Mouse (Mus musculus) embryonic facial prominence, embryonic 15.5 days (tissue): ENCODE measurements around the gene Srbd1. TPM values are rescaled to one million over a fixed set of nuclear protein-coding genes. Genes with fewer than 3 reads are reported as not detected.
A peak's percentile ranks its signal among the peaks of the same experiment; 100 is the strongest.

Source experiments
- ATAC-seq: fragments of 200-750 bp; cut with Nextera tagmentation; 2 replicates; pipeline ENCODE4 v1.8.0; 2017; ENCODE audit warnings: low read depth, moderate TSS enrichment; ENCODE audit not compliant: insufficient number of reproducible peaks, low FRiP score, low TSS enrichment
- H3K27ac ChIP-seq: fragments of 300-500 bp; sonication (generic); replicated peaks from 2 replicates; pipeline ENCODE4 v1.5.1; 2015; ENCODE audit warnings: mild to moderate bottlenecking, inconsistent platforms
- H3K27me3 ChIP-seq: fragments of 300-500 bp; sonication (generic); 2 replicates; pipeline ENCODE4 v1.6.1; 2015; ENCODE audit warnings: inconsistent platforms
- H3K36me3 ChIP-seq: fragments of 300-500 bp; sonication (generic); 2 replicates; pipeline ENCODE4 v1.6.1; 2015; ENCODE audit warnings: mild to moderate bottlenecking, inconsistent platforms
- H3K4me1 ChIP-seq: fragments of 300-500 bp; sonication (generic); 2 replicates; pipeline ENCODE4 v1.6.1; 2015; ENCODE audit warnings: inconsistent platforms
- H3K4me2 ChIP-seq: fragments of 300-500 bp; sonication (generic); replicated peaks from 2 replicates; pipeline ENCODE4 v1.6.1; 2015; ENCODE audit warnings: mild to moderate bottlenecking, inconsistent platforms
- H3K4me3 ChIP-seq: fragments of 300-500 bp; sonication (generic); replicated peaks from 2 replicates; pipeline ENCODE4 v1.5.1; 2015; ENCODE audit warnings: mild to moderate bottlenecking, inconsistent platforms
- H3K9ac ChIP-seq: fragments of 300-500 bp; sonication (generic); 2 replicates; pipeline ENCODE4 v1.6.1; 2015; ENCODE audit warnings: inconsistent platforms
- H3K9me3 ChIP-seq: fragments of 300-500 bp; sonication (generic); replicated peaks from 2 replicates; pipeline ENCODE4 v1.6.1; 2016; ENCODE audit warnings: inconsistent platforms
- WGBS: fragments of 180-500 bp; shearing (Covaris S2); methylation state at CpG from one replicate; pipeline ENCODE4 v1.1.7; 2015; 5-methylcytosine and 5-hydroxymethylcytosine counted together
- polyA plus RNA-seq: library from polyadenylated mRNA; unstranded; fragments of >200 nt; fragmentation: Nextera tagmentation; extraction: Ambion mirVana; gene quantifications from 2 replicates; pipeline ENCODE4 v1.2.1, GENCODE M21; 2015

Srbd1 gene
- polyA plus RNA-seq, 1 experiment from 2014 or later = 16.2 TPM

- WGBS = 93% methylated on average over 3 of the region's 3 CpGs
- no peak for ATAC-seq
Observed at GRCm38 (mm10) chr17:85981869-85982268, 163.1 kb downstream of the Srbd1 start.

GRCm38 (mm10) chr17:85978876-85979275, 166.1 kb downstream of the Srbd1 start:
- no peaks in the 10 kb centered on the region for H3K4me1 ChIP-seq
- H3K27me3 ChIP-seq = no peaks in the 10 kb centered on the region
- H3K36me3 ChIP-seq = no peaks in the 10 kb centered on the region
- no peak overlapping the region for H3K4me3 ChIP-seq
- 53% methylated on average over 8 of the region's 8 CpGs for WGBS
- no peak for ATAC-seq
- H3K9me3 ChIP-seq = no peaks in the 10 kb centered on the region
- H3K9ac ChIP-seq = no peak overlapping the region
- no peak overlapping the region for H3K27ac ChIP-seq
- H3K4me2 ChIP-seq = no peak overlapping the region

More at GRCm38 (mm10) chr17:85981869-85982268, 163.1 kb downstream of the Srbd1 start:
- Histone ChIP-seq H3K4me1 (peaks cover 3% of the 10 kb centered on the region; the same call in 1 of the 2 replicates), H3K27ac (no peak overlapping the region), H3K9me3 (no peaks in the 10 kb centered on the region), H3K4me2 (no peak overlapping the region), H3K4me3 (no peak overlapping the region), H3K36me3 (no peaks in the 10 kb centered on the region), H3K9ac (no peak overlapping the region), H3K27me3 (no peaks in the 10 kb centered on the region)

GRCm38 (mm10) chr17:85975077-85975476, 169.9 kb downstream of the Srbd1 start:
- Histone ChIP-seq H3K36me3 (no peaks in the 10 kb centered on the region), H3K4me2 (no peak overlapping the region), H3K27me3 (no peaks in the 10 kb centered on the region), H3K27ac (no peak overlapping the region), H3K9ac (no peak overlapping the region), H3K4me1 (peaks cover 3% of the 10 kb centered on the region; the same call in 1 of the 2 replicates), H3K9me3 (no peaks in the 10 kb centered on the region), H3K4me3 (no peak overlapping the region)
- 0 out of 2 replicates have a peak, but pooled peaks have one; percentile 11 for ATAC-seq
- 67% methylated on average over 5 of the region's 5 CpGs for WGBS

- no peak for ATAC-seq
- no peak overlapping the region for H3K4me3 ChIP-seq
- no peak overlapping the region for H3K4me2 ChIP-seq
- no peak overlapping the region for H3K9ac ChIP-seq
- H3K27ac ChIP-seq = no peak overlapping the region
- peaks cover 3% of the 10 kb centered on the region; the same call in 1 of the 2 replicates for H3K4me1 ChIP-seq
- no peaks in the 10 kb centered on the region for H3K9me3 ChIP-seq
- 87% methylated on average over 8 of the region's 8 CpGs for WGBS
- H3K36me3 ChIP-seq = no peaks in the 10 kb centered on the region
- no peaks in the 10 kb centered on the region for H3K27me3 ChIP-seq
Observed at GRCm38 (mm10) chr17:85974591-85974990, 170.4 kb downstream of the Srbd1 start.

GRCm38 (mm10) chr17:85971120-85971519, 173.9 kb downstream of the Srbd1 start:
- Histone ChIP-seq H3K36me3 (no peaks in the 10 kb centered on the region), H3K9me3 (no peaks in the 10 kb centered on the region; the same call in 1 of the 2 replicates), H3K27ac (no peak overlapping the region), H3K4me1 (peaks cover 3% of the 10 kb centered on the region; the same call in 1 of the 2 replicates), H3K27me3 (no peaks in the 10 kb centered on the region), H3K4me3 (no peak overlapping the region), H3K4me2 (no peak overlapping the region), H3K9ac (no peak overlapping the region)
- ATAC-seq = no peak
- WGBS = 41% methylated on average over 4 of the region's 4 CpGs

- Histone ChIP-seq H3K27ac (no peak overlapping the region), H3K4me1 (0 out of 2 replicates have a peak, but pooled peaks cover 7% of the 10 kb centered on the region), H3K4me2 (no peak overlapping the region), H3K9ac (no peak overlapping the region), H3K36me3 (no peaks in the 10 kb centered on the region), H3K9me3 (no peaks in the 10 kb centered on the region), H3K27me3 (no peaks in the 10 kb centered on the region), H3K4me3 (no peak overlapping the region)
- WGBS = 58% methylated on average over 6 of the region's 6 CpGs
- ATAC-seq = no peak
Observed at GRCm38 (mm10) chr17:85961653-85962052, 183.3 kb downstream of the Srbd1 start.

GRCm38 (mm10) chr17:85951771-85952170, 193.2 kb downstream of the Srbd1 start:
- H3K27ac ChIP-seq = no peak overlapping the region
- no peak overlapping the region for H3K9ac ChIP-seq
- no peak overlapping the region for H3K4me3 ChIP-seq
- peaks cover 12% of the 10 kb centered on the region; the same call in 1 of the 2 replicates for H3K27me3 ChIP-seq
- no peak overlapping the region for H3K4me2 ChIP-seq
- peaks cover 20% of the 10 kb centered on the region; the same call in 1 of the 2 replicates for H3K4me1 ChIP-seq
- H3K36me3 ChIP-seq = no peaks in the 10 kb centered on the region
- no peak for ATAC-seq
- no peaks in the 10 kb centered on the region for H3K9me3 ChIP-seq
- 73% methylated on average over 2 of the region's 2 CpGs for WGBS

GRCm38 (mm10) chr17:85949919-85950505, 195.0 kb downstream of the Srbd1 start:
- Histone ChIP-seq H3K4me2 (no peak overlapping the region), H3K4me1 (peaks cover 20% of the 10 kb centered on the region; the same call in 1 of the 2 replicates), H3K9me3 (no peaks in the 10 kb centered on the region), H3K36me3 (no peaks in the 10 kb centered on the region), H3K4me3 (no peak overlapping the region), H3K9ac (no peak overlapping the region), H3K27ac (0 out of 2 replicates have a peak overlapping the region, but pooled peaks have one; percentile 13), H3K27me3 (peaks cover 18% of the 10 kb centered on the region)
- peak; percentile 76 for ATAC-seq
- WGBS = 35% methylated on average over 14 of the region's 14 CpGs

- peak overlapping the region; percentile 49; the same call in 1 of the 2 replicates for H3K27ac ChIP-seq
- peaks cover 20% of the 10 kb centered on the region; the same call in 1 of the 2 replicates for H3K4me1 ChIP-seq
- H3K36me3 ChIP-seq = no peaks in the 10 kb centered on the region
- no peak overlapping the region for H3K4me3 ChIP-seq
- peak; percentile 49; the same call in 1 of the 2 replicates for ATAC-seq
- 56% methylated on average over 11 of the region's 11 CpGs for WGBS
- no peak overlapping the region for H3K4me2 ChIP-seq
- H3K27me3 ChIP-seq = peaks cover 21% of the 10 kb centered on the region
- H3K9me3 ChIP-seq = no peaks in the 10 kb centered on the region
- no peak overlapping the region for H3K9ac ChIP-seq
Observed at GRCm38 (mm10) chr17:85948911-85949909, 195.8 kb downstream of the Srbd1 start.

- H3K4me1 ChIP-seq = peaks cover 19% of the 10 kb centered on the region
- no peak overlapping the region for H3K27ac ChIP-seq
- peaks cover 28% of the 10 kb centered on the region for H3K27me3 ChIP-seq
- no peak overlapping the region for H3K4me2 ChIP-seq
- H3K36me3 ChIP-seq = no peaks in the 10 kb centered on the region
- WGBS = 79% methylated on average over 4 of the region's 4 CpGs
- H3K9ac ChIP-seq = no peak overlapping the region
- no peak overlapping the region for H3K4me3 ChIP-seq
- ATAC-seq = no peak
- H3K9me3 ChIP-seq = no peaks in the 10 kb centered on the region
Observed at GRCm38 (mm10) chr17:85944726-85945125, 200.2 kb downstream of the Srbd1 start.

- no peaks in the 10 kb centered on the region for H3K36me3 ChIP-seq
Observed at GRCm38 (mm10) chr17:85943994-85944640, 200.9 kb downstream of the Srbd1 start.

More at GRCm38 (mm10) chr17:85943994-85944640, 200.9 kb downstream of the Srbd1 start:
- H3K9ac ChIP-seq = no peak overlapping the region
- WGBS = 59% methylated on average over 12 of the region's 12 CpGs
- H3K4me2 ChIP-seq = no peak overlapping the region
- no peak for ATAC-seq
- no peak overlapping the region for H3K27ac ChIP-seq
- H3K9me3 ChIP-seq = no peaks in the 10 kb centered on the region
- peaks cover 13% of the 10 kb centered on the region for H3K4me1 ChIP-seq
- H3K4me3 ChIP-seq = no peak overlapping the region
- H3K27me3 ChIP-seq = peaks cover 28% of the 10 kb centered on the region
